Mouse (Mus musculus) ovary, postnatal 36 days (tissue): ENCODE results near the gene Cdh24.

Experiments
- DNase-seq: peaks from one replicate; pipeline ENCODE4 v3.0.0; 2022; ENCODE audit warnings: low spot score, mixed read lengths

Gene Cdh24

DNA sequence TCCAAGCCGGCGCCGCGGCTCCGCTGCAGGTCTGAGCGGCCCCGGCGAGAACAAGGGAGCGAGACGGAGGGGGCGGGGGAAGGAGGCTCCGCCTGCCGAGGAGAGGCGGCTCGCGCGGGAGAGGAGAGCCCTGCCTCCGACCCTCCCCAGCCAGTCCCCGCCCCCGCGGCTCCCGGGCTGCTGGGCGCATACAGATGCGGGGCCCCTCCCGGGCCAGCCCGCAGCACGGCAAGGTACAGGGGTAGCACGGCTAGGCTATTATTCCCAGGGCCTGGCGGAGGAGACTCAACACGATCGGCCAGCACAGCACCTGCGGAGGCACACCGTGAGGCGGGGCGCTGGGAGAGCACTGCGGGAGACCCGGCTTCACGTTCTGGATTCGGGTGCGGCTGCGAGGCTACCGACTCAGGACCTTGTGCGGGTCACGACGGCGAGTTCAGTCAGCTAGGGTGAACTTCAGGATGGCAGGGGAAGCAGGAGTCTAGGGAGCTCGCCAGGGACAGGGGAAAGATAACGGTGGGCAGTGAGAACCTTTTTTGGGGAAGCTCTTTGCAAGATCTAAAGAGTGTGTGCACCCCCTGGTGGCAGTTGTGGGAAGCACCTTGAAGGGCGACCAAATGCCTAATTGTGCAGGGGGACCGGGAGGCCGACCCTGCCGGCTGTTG is at the start of gene Cdh24:
TSS of gene Cdh24 (minus strand) at position 60 of the 665 bp plus-strand sequence.
- peak; percentile 93 for DNase-seq

DNA sequence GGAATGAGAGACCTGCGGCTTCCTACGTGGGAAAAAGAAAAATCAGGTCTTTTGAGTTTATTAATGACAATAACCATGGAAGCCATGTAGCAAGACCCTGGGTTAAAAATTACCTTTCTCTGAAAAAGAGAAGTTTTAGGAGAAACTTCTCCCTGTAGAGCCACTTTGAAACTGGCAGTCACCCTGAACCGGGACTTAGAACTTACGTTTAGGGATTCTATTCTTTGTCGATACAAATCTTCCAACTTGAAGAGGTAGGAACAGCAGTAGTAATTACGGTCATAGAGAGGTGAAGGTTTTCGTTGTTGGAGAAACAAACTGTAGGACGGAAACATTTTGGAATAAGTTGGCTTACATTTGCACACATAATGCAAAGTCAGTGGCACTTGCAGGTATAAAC is 46.1 kb upstream of the Cdh24 start:
- DNase-seq, result no peak

DNA sequence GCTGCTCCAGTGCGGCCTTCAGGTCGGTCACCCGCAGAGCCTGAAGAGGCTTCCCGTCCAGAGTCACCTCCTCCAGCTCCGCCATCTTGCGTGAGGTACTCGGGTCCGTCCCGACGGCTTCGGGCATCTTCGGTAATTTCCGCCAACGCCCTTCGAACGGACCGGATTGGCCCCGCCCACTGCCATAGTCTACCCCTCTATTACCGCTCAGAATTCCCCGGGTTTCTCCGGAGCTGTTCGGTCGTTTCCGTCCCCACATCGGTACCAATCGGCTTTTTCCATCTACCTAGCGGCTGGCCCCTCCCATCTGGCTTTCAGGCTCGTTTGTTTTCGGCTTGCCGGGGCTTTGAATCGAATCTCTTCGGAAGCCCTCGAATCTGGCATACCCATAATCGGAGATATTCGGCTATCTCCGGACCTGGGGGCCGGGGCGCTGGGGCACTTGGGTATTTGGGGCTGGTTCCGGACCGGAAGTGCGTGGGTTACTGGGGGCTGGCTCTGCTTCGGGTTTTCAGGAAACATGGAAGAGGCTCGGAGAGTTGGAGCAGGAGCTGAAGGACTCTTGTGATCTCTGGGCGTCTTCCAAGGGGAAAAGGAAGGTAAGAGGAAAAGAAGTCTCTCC is 45.5 kb upstream of the Cdh24 start, which contains the start of gene Acin1:
TSS of gene Acin1 (minus strand) at position 410 of the 622 bp plus-strand sequence.
- DNase-seq, result peak; percentile 100

DNA sequence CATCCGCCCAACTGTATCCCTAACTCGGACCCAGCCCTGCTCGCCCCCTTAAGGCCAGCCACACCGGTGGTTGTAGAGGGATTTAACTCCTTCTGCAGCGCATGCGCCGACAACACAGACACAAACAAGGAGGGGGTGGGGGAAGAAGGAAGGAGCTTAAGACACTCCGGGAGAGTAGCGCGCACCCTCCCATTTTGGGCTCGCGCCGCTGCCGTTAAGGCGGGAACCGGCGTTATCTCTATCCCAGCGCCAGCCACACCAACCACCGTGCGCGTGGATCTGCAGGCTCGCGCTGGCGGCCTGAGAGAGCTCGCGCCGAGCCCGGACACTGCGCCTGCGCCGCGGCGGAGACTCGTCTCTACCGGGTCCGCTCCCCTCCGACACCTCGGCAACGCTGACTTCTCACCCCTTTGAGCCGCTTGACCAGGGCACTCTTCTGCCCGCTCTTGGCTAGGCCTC is 44.9 kb upstream of the Cdh24 start, which contains the start of gene 1700123O20Rik:
TSS of gene 1700123O20Rik (plus strand) at position 154 of the 459 bp plus-strand sequence.
- DNase-seq, result no peak

DNA sequence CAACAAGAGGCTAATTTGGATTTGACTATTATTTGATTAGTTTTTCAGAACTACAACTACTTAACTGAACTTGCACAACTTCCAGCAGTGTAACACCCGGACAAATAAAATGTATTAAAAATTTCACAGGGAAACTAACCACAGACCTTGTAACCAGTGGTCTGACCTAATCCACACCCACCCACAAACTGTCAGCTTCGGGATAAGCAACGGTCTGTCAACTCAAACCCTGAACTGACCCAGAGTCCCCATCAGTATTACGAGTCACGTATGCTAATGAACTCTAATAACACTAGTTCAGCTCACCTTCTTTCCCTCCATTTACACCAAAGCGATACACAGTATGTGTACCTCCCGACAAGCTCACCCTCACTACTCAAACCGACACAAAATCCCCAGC is 44.3 kb upstream of the Cdh24 start:
- no peak for DNase-seq

DNA sequence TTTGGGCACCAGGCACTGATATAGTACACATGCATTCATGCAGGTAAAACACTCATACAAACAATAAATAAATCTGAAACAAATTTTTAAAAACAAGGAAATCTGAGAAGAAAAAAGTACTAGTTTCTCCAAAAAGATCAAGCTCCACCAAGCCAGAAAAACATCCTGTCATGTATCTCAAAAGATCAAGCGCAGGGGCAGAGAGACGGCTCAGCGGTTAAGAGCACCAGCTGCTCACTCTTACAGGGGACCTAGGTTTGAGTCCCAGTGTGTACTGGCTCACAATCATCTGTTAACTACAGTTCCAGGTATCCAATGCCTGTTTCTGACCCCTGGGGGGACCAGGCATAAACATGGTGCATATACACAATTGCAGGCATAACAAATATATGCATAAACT is 41.2 kb upstream of the Cdh24 start:
- no peak for DNase-seq

DNA sequence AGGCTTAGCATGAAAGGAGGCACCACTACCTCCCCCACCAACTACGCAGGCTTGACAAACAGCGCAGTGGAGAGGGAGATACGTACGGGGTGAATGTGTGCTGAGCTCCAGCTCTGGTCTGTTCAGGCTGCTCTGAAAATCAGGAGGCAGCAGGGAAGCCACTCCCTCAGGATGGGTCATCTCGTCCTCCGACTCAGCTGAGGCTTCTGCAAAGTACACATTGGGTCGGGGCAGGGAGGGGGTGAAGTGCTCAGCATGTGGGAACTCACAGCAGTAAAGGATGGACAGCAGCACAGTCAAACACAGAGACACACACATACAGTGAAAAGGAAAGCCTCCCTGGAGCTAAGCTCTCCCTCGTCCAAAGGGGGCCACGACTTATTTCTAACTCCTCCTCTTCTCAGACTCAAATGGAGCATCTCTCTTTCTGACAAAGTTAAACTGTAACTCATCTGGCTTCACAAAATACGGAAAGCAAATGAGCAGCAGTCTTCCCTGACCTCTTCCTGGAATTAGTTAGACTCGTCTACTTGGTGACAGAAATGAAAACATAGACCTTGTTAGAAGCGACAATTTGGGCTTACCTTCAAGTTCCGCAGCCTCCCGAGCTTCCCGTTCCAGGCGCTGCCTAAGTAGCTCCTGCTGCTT is 37.6 kb upstream of the Cdh24 start:
- no peak for DNase-seq

DNA sequence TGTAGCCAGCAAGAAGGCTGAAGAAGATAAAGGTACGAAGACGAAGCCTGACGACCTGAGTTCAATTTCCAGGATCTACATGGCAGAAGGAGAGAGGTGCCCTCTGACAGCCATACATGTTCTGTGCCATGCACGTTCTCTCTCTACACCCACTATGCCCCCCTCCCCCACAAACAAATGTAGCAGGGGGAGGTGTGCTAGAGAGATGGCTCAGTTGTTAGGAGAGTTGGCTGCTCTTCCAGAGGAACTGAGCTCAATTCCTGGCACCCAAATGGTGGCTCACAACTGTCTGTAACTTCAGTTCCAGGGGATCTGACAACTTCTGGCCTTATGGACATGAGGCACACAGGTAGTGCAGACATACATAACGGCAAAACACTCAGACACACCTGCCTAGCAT is 35.1 kb upstream of the Cdh24 start:
- DNase-seq, result no peak

DNA sequence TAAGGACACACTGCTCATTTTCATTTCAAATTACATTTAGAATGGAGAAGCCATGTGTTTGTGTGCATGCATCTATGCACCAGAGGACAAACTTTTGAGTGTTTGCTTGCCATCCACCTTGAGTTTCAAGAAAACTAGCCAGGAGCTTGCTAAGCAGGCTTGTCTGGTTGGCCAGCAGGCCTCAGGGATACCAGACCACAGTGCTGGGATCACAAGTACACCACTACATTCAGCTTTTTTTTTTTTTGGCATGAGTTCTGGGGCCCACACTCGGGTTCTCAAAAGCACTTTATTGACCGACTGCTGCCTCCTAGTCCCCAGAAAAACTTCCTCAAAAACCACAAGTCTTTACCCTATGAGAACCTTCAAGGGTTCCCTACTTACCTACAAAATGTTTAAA is 33.2 kb upstream of the Cdh24 start:
- no peak for DNase-seq

DNA sequence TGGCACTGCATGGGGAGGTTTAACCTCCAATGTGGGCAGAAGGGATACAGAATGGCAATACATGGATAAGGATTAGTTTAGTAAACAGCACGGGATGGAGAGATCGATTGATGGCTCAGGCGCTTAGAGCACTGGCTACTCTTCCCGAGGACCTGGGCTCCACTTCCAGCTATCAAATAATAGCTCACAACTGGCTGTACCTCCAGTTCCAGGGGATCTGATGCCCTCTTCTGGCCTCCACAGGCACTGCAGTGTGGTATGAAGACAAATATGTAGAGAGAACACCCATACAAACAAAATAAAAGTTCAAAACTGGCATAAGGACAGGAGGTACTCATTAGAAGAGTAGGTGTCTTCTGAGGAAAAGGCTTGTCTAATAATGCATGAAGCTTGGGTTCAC is 28.2 kb upstream of the Cdh24 start:
- peak; percentile 38 for DNase-seq

DNA sequence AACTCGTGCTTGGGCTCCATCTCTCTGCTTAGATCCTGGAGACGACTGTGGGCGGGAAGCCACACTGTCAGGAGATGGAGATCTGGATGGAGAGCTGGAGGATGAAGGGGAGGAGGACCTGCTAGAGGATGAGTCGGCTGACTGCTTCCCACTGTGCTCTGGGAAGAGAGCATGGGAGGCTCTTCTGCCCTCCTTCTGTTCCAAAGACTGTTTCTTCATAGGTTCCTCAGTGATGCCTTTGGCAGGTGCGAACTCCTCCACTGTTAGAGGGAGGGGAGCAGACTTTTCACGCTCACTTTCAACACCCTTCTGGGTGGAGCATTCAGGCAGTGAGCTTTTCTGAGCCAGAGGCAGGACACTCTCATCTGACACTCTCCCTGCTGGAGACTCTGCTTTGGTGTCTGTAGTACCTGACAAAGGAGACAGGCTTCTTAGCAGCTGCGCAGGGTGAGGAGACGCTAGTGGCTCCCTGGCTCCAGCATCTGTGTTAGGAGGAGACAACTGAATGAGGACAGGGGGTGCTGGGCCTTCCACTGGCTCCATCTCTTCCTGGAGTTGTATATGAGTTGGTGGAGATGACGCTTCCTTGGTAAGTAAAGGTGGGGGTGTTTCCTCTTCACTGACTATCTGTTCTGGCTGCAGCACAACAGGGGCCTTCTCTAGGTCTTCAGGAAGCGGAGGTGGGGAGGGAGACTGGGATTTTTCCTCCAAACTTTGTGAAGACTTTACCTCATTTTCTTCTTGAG is 23.5 kb upstream of the Cdh24 start:
- no peak for DNase-seq

DNA sequence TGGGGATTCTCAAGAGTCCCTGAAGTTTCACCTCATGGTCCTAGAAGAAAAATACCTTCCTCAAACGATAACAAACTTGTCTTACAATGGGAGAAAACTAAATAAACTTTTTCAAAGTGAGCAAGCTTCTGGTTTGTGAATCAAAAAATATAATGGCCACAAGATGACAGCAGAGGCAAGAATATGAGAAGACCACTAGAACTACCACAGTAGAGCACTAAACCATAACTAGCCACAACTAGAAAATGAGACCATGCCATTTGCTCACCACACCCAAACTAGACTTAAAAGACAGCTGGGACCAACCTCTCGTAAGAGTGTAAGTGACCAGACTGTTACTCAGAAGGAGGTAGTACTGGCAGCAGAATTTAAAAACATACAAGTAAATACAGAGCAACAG is 18.8 kb upstream of the Cdh24 start:
- DNase-seq, result no peak

DNA sequence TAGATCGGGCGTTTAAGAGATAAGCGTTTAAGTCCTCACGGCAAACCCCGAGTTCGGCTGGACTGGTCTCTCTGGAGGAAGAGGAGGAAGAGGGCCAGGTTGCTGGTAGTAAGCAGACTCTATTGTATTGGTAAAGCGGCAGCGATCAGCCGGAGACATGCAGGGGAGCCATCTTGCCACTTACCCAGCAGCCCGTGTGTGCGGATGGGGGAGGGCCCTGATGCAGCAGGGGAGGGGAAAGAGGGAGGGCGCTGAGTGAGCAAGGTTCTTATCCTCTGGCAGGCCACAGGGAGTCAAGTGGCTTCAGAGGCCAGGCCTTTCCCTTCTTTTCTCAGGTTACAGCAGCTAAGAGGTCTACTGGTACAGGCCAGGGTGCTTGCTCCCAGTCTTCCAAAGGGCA is 12.3 kb upstream of the Cdh24 start:
- peak; percentile 85 for DNase-seq

DNA sequence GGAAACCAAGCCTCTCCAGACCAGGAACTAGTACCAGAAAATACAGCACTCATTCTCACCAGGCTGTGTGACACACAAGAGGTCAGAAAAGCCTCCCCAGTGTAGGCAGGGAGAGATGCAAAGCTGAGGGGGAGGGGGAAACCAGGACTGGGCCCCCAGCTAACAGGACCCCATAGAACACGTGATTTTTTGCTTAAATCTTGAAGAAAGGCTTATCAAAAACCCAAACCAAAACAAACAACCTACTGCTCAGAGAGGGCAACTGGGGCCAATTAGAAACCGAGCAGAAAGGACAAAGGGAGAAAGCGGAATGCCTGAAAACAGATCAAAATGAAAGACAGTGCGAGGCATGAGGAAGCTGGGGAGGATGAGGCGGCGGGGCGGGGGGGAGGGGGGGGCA is 11.6 kb upstream of the Cdh24 start:
- DNase-seq, result no peak

DNA sequence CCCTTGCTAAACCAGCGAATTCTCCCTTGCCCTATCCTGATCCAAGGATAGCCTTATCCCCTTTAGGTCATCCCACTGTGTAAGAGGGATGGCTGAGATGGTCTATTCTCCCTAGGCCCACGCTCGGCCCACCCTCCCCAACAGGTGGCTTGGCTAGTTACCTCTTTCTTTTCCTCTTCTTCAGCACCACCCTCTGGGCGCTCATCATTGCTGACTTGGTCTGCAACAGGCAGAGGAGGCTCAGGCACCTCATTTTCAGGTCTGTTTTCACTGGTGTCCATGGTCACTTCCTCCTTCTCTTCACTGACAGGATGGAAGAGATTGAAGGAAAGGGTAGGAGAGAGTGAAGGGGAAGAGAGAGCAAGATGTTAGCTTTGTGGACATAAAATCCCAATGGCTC is 10.4 kb upstream of the Cdh24 start:
- no peak for DNase-seq

DNA sequence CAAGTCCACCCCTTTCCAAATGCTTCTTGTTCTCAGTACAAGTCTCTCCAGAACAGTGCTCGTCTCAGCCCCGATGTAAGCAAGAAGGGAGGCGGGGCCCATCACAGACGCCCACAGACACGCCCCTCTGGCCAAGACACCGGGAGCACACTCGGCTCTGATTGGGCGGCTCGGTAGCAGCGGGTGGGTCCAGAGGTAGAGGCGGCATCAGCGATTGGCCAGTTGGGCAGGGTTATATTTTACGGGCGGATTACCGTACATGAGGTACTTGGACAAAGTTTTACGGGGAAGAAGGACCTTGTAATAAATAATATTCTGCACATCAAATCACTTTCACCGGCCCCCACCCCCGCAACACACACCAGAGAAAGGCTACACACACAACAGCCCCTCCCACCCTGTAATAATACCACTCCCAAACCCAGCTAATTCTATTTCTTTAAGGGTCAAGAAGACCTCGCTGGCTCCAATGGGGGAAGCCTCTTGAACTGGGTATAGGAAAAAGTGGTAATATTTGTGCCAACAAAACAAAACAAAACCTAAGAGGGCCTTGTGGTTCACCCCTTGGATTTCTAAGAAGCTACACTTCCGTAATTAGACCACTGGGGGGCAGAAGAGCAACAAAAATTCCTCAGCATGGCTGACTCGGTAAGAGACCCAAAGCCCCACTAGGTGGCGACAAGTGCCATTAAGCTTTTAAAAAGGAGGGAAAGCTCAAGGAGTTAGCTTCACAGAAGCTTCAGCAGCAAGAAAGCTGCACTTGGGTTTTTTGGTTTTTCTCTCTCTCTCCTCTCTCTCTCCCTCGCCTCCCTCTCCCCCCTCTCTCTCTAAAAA is 9.7 kb upstream of the Cdh24 start:
- DNase-seq, result peak; percentile 77

DNA sequence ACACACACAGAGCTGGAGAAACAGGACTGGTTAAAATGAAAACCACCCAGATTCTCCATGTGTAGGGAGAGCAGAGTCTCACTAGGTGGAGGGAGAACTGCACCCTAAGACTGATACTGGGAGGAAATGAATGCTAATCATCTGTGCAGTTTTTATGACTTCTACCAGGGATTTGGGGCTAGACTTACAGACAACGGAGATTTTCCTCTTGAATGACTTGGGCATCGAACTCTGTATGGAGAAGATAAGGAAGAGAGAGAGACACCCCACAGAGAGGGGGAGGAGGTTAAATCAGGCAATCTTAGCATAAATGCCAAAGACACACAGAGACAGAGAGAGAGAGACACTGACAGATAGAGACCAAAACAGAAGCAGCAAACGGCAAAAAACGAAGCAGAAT is 6.7 kb upstream of the Cdh24 start:
- DNase-seq, result no peak

DNA sequence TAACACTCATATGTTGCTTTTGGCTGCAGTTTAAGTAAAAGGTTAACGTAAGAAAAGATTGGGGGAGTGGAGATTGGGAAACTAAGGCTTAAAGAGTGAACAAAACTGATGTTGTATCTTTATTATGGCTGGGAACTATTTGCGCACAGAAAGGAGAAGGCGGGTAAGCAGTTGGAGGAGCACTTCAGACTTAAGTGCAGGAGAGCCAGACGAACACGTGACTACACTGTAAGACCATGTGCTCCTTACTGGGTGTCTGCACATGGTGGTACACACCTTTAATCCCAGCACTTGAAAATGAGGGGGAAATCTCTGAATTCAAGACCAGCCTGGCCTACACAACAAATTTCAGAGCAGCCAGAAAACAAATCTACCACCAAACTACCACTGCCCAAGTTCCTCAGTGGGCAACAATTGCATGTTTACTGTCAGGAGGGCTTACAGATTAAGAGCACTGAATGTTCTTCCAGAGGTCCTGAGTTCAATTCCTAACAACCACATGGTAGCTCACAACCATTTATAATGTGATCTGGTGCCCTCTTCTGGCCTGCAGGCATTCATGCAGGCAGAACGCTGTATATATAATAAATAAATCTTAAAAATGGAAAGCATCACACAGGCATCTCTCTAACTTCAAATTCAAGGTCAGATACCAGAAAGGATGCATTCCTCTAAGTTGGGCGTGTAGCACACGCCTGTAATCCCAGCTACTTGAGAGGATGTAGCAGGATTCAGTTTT is 5.9 kb upstream of the Cdh24 start:
- DNase-seq, result no peak

DNA sequence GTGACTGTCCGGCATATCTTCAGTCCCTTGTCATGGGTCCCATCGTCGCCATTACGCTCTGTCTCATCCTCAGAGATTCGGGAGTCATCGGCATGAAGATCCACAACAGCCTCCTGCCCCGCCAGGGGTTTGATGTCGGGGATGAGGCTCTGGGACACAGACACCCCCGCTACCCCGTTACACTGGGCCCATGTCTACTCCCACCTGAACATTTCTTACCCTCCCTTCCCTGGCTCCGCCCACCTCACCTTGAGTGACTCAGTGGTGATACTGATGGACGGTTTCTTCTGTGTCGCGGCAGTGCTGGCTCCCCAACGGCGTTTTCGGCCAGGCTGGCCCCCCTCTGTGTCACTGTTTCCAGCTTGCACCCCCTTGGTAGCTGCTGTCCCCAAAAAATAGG is 5.3 kb upstream of the Cdh24 start:
- DNase-seq, result no peak

DNA sequence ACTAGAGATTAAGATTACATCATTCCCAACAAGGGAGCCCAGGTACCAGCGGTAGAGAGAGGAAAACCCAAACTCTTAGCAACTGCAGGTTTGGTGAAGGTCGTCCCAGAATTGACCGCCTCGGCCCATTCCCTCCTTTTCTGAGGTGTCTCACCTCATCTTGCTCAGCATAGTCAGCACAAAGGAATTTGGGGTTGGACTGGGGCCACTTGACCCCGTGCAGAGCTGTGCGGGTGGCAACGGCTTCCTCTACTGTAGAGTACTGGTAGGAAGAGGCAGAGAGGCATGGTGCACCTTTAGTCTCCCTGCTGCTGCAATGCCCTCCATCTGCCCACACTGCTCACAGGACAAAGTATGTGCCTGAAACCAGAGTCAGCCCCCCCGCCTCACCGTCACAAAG is 3.1 kb upstream of the Cdh24 start:
- DNase-seq, result no peak

DNA sequence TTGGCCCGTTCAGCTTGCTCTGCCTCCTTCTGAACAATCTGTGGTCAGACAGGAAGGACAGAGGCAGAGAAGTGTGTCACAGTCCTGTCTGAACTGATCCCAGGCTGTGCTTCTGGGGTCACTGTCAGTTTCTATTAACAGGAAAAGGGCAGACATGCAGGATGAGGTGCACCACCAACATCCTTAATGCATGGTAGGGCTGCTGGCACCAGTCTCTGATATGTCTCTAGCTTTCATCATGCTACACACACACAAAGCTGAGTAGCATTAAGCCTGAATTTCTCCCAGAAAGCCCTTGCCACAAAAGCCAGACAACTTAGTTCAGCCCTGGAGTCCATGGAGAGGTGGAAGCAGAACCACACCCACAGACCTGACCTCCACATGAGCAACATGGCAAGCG is 1.8 kb upstream of the Cdh24 start:
- no peak for DNase-seq
